Mouse (Mus musculus) liver, embryonic 14.5 days (tissue): ENCODE measurements at regions not wholly inside any gene's neighbourhood (a gene's known extent, or its start where the extent isn't known, plus 50 kb on each side); places are given as distances from the start of the nearest gene placed in this dataset.

ENCODE experiments used
- CTCF ChIP-seq: IDR thresholded peaks from 2 replicates; pipeline ENCODE4 v1.5.1; 2016; ENCODE audit warnings: antibody characterized with exemption, low read depth, control low read depth
- EP300 ChIP-seq: IDR thresholded peaks from 2 replicates; pipeline ENCODE4 v1.6.1; 2016; ENCODE audit warnings: antibody characterized with exemption, low read depth

- TF ChIP-seq CTCF (no peak), EP300 (no peak)
These were observed 85.1 kb upstream of the Commd3 start for GRCm38 (mm10) chr2:18586925-18587724.
